Mouse (Mus musculus) gastrocnemius, postnatal 14 days (tissue): ENCODE results near the gene Ddx6. TPM values are rescaled to one million over a fixed set of nuclear protein-coding genes. Genes with fewer than 3 reads are reported as not detected.
A peak's percentile ranks its signal among the peaks of the same experiment; 100 is the strongest.

ENCODE experiments used
- DNase-seq: peaks from one replicate; pipeline ENCODE4 v3.0.0; 2021; ENCODE audit warnings: mixed read lengths
- intact Hi-C: fragments of 180-260 bp; cut with DNase I; formaldehyde crosslinking; loops from one replicate; pipeline ENCODE4 v1.15.1; 2025; ENCODE audit warnings: low total_unique reads
- total RNA-seq, 2 experiments: library from RNA; stranded (reverse); gene quantifications; 2 replicates each; pipeline ENCODE4 v1.2.3; 2021

Gene Ddx6
- total RNA-seq, 2 experiments from 2014 or later, result 61.8 to 62.2 TPM

GRCm38 (mm10) chr9:44673005-44673404, 68.3 kb downstream of the Ddx6 start, which contains the start of gene Treh:
Gene Treh, plus strand, starts transcription at chr9:44673233.
- intact Hi-C loops, result no loop called here
- DNase-seq, result no peak

- DNase-seq, result no peak
- intact Hi-C loops, result no loop called here
Measured at GRCm38 (mm10) chr9:44678288-44678871, 73.7 kb downstream of the Ddx6 start.

- DNase-seq, result no peak
- intact Hi-C loops, result no loop called here
Measured at GRCm38 (mm10) chr9:44679565-44679964, 74.9 kb downstream of the Ddx6 start.

GRCm38 (mm10) chr9:44683046-44683445, 78.4 kb downstream of the Ddx6 start:
- intact Hi-C loops, result no loop called here
- no peak for DNase-seq

GRCm38 (mm10) chr9:44685346-44686330, 80.9 kb downstream of the Ddx6 start:
- peak; percentile 69 for DNase-seq
- intact Hi-C loops, result loop anchor here (2.0 kb wide), 1 partner anchor 29 kb away; no protein-coding TSS in a partner anchor

GRCm38 (mm10) chr9:44686638-44687037, 81.9 kb downstream of the Ddx6 start:
- intact Hi-C loops, result no loop called here
- no peak for DNase-seq

GRCm38 (mm10) chr9:44688013-44688412, 83.3 kb downstream of the Ddx6 start:
- intact Hi-C loops, result no loop called here
- no peak for DNase-seq

Other genes starting within 250 kb of the Ddx6 start
- gene Vps11, start 243.2 kb upstream of the Ddx6 start, total RNA-seq, result 10 to 100 TPM; 15.6 to 16.9 TPM
- gene Hyou1, start 225.4 kb upstream of the Ddx6 start, total RNA-seq, result 10 to 100 TPM; 25.9 to 30.6 TPM
- 100 to 1,000 TPM; 164 to 179 TPM for gene Slc37a4, start 208.0 kb upstream of the Ddx6 start, total RNA-seq
- gene Rps25, start 197.8 kb upstream of the Ddx6 start, total RNA-seq, result 1,000 to 10,000 TPM in 1 of 2 experiments, 100 to 1,000 TPM in 1; 952 to 1,089 TPM
- gene Trappc4, start 197.3 kb upstream of the Ddx6 start, total RNA-seq, result 10 to 100 TPM; 17.5 to 19.9 TPM
- 1 to 10 TPM; 4.4 to 5.6 TPM for gene Ccdc84, start 186.3 kb upstream of the Ddx6 start, total RNA-seq
- not detected for gene Foxr1, start 163.8 kb upstream of the Ddx6 start, total RNA-seq
- under 1 TPM; 0.35 to 0.78 TPM for gene Upk2, start 149.9 kb upstream of the Ddx6 start, total RNA-seq
- gene Bcl9l, start 122.1 kb upstream of the Ddx6 start, total RNA-seq, result 10 to 100 TPM; 38.9 to 44.2 TPM
- not detected for gene Cxcr5, start 43.0 kb upstream of the Ddx6 start, total RNA-seq
- gene Treh, start 68.3 kb downstream of the Ddx6 start, total RNA-seq, result not detected
- 10 to 100 TPM; 43.8 to 47.6 TPM for gene Phldb1, start 130.3 kb downstream of the Ddx6 start, total RNA-seq
- 10 to 100 TPM; 65.1 to 69.9 TPM for gene Arcn1, start 163.0 kb downstream of the Ddx6 start, total RNA-seq
- 10 to 100 TPM; 29.2 to 38.8 TPM for gene Ift46, start 163.0 kb downstream of the Ddx6 start, total RNA-seq
- gene Tmem25, start 194.4 kb downstream of the Ddx6 start, total RNA-seq, result 10 to 100 TPM in 1 of 2 experiments, 1 to 10 TPM in 1; 9.4 to 11.6 TPM
- gene Ttc36, start 198.2 kb downstream of the Ddx6 start, total RNA-seq, result under 1 TPM in 1 of 2 experiments, not detected in 1; 0.73 TPM